Mouse (Mus musculus) cerebellum, adult 2 months (tissue): ENCODE results near the gene Med7. TPM values are rescaled to one million over a fixed set of nuclear protein-coding genes. Genes with fewer than 3 reads are reported as not detected.

Experiments
- DNase-seq, 2 experiments: peaks; one replicate each; pipeline ENCODE4 v3.0.0; 2021
- H3K27ac ChIP-seq: fragments of 200-500 bp; 2 replicates; pipeline ENCODE4 v1.5.1; 2012; ENCODE audit warnings: low read length, control low read depth, inconsistent platforms; ENCODE audit not compliant: insufficient read depth
- H3K27me3 ChIP-seq: fragments of 200-500 bp; 2 replicates; pipeline ENCODE4 v1.6.1; 2012; ENCODE audit warnings: inconsistent platforms, mild to moderate bottlenecking, low read length, moderate library complexity; ENCODE audit not compliant: control insufficient read depth, insufficient read depth
- H3K4me1 ChIP-seq: fragments of 200-500 bp; 2 replicates; pipeline ENCODE4 v1.6.1; 2011; ENCODE audit warnings: low read length; ENCODE audit not compliant: control insufficient read depth, insufficient read depth
- H3K4me3 ChIP-seq: fragments of 200-500 bp; replicated peaks from 2 replicates; pipeline ENCODE3; 2011; ENCODE audit warnings: mild to moderate bottlenecking, low read depth, low read length, control low read depth; ENCODE audit not compliant: insufficient read depth
- CTCF ChIP-seq: fragments of 200-500 bp; IDR thresholded peaks from 2 replicates; pipeline ENCODE4 v1.5.1; 2011; ENCODE audit warnings: low read depth, mild to moderate bottlenecking, control low read depth, low read length, moderate library complexity, borderline replicate concordance; ENCODE audit not compliant: insufficient read depth
- POLR2A ChIP-seq: fragments of 200-500 bp; IDR thresholded peaks from 2 replicates; pipeline ENCODE4 v1.6.1; 2011; ENCODE audit warnings: low read length, control low read depth, borderline replicate concordance; ENCODE audit not compliant: insufficient read depth
- WGBS: fragments of 180-500 bp; shearing (Covaris S2); methylation state at CpG from one replicate; pipeline ENCODE4 v1.1.7; 2018; 5-methylcytosine and 5-hydroxymethylcytosine counted together
- polyA plus RNA-seq: library from polyadenylated mRNA; depleted of rRNA; stranded (reverse); fragments of >200 nt; gene quantifications from 2 replicates; pipeline ENCODE4 v1.2.3, GENCODE M21; 2012

The Med7 gene
- polyA plus RNA-seq, 1 experiment, result 39.4 TPM

DNA sequence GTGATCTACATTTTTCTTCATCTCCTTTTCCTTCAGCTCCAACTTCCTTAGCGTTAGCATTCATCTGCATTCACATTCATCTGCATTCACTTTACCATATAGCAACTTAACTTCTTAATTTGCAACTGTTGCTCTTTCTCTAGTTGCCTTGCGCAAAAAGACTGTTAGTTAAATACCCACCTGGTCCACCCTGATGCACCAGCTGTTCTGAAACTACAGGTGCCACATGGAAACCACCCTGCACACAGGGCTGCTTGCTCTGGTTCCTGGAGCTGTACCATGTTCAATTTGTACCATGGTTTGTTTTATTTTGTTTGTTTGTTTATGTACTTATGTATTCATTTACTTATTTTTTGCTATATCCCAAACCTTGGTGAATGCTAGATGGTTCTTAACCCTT, 41.0 kb upstream of the Med7 start:
- WGBS, result 94% methylated on average over 2 of the region's 2 CpGs

GRCm38 (mm10) chr11:46396167-46396859, 40.4 kb upstream of the Med7 start, which contains the start of gene Fam71b:
Gene Fam71b (plus strand): TSS chr11:46396559.
- DNase-seq, result no peak
- Histone ChIP-seq H3K4me1 (no peaks in the 10 kb centered on the region), H3K27me3 (no peaks in the 10 kb centered on the region), H3K4me3 (no peak within 1 kb of the TSS), H3K27ac (no peak within 1 kb of the TSS)
- no peak for TF ChIP-seq CTCF
- TF ChIP-seq POLR2A, result no peak
- 72% methylated on average over 13 of the region's 13 CpGs for WGBS

More for the DNA sequence above, 41.0 kb upstream of the Med7 start:
- no peak overlapping the region for H3K27ac ChIP-seq
- H3K27me3 ChIP-seq, result no peaks in the 10 kb centered on the region
- TF ChIP-seq POLR2A, result no peak
- no peak for TF ChIP-seq CTCF
- no peak for DNase-seq
- H3K4me3 ChIP-seq, result no peak overlapping the region
- H3K4me1 ChIP-seq, result no peaks in the 10 kb centered on the region

GRCm38 (mm10) chr11:46396860-46397179, 39.9 kb upstream of the Med7 start:
- no peak for DNase-seq
- Histone ChIP-seq H3K4me3 (no peak overlapping the region), H3K27ac (no peak overlapping the region), H3K27me3 (no peaks in the 10 kb centered on the region), H3K4me1 (no peaks in the 10 kb centered on the region)
- TF ChIP-seq POLR2A, result no peak
- TF ChIP-seq CTCF, result no peak
- WGBS, result 89% methylated on average over 4 of the region's 4 CpGs

- no peak overlapping the region for H3K4me3 ChIP-seq
- no peak for DNase-seq
- 65% methylated on average over 2 of the region's 2 CpGs for WGBS
- no peak overlapping the region for H3K27ac ChIP-seq
- TF ChIP-seq CTCF (no peak), POLR2A (no peak)
- no peaks in the 10 kb centered on the region for H3K27me3 ChIP-seq
- no peaks in the 10 kb centered on the region for H3K4me1 ChIP-seq
These were observed 38.8 kb upstream of the Med7 start for GRCm38 (mm10) chr11:46397900-46398299.

- DNase-seq, result no peak
- TF ChIP-seq POLR2A (no peak), CTCF (no peak)
- Histone ChIP-seq H3K27me3 (no peaks in the 10 kb centered on the region), H3K4me3 (no peak overlapping the region), H3K27ac (no peak overlapping the region), H3K4me1 (no peaks in the 10 kb centered on the region)
- WGBS, result 91% methylated on average over 4 of the region's 4 CpGs
These were observed 38.3 kb upstream of the Med7 start for GRCm38 (mm10) chr11:46398473-46398872.

GRCm38 (mm10) chr11:46398933-46399383, 37.8 kb upstream of the Med7 start:
- no peak for DNase-seq
- WGBS, result 65% methylated on average over 5 of the region's 5 CpGs
- no peaks in the 10 kb centered on the region for H3K4me1 ChIP-seq

GRCm38 (mm10) chr11:46401555-46401954, 35.2 kb upstream of the Med7 start:
- DNase-seq, result no peak
- Histone ChIP-seq H3K4me1 (no peaks in the 10 kb centered on the region), H3K27ac (no peak overlapping the region), H3K4me3 (no peak overlapping the region), H3K27me3 (no peaks in the 10 kb centered on the region)
- WGBS, result 80% methylated on average over 12 of the region's 12 CpGs
- TF ChIP-seq POLR2A (no peak), CTCF (no peak)

More at GRCm38 (mm10) chr11:46398933-46399383, 37.8 kb upstream of the Med7 start:
- Histone ChIP-seq H3K27ac (no peak overlapping the region), H3K4me3 (no peak overlapping the region), H3K27me3 (no peaks in the 10 kb centered on the region)
- TF ChIP-seq CTCF (no peak), POLR2A (no peak)

DNA sequence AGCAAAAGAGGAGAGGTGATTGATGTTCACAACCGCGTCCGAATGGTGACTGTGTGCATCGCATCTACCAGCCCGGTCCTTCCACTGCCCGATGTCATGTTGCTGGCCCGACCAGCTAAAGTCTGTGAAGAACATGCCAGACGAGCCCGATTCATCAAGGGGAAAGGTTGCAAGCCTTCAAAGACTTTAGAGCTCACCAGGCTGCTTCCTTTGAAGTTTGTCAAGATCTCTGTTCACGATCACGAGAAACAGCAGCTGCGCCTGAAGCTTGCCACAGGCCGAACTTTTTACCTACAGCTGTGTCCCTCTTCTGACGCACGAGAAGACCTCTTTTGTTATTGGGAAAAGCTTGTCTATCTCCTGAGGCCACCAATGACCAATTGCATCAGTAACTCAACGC, 31.7 kb upstream of the Med7 start:
- TF ChIP-seq CTCF, result no peak
- no peak for TF ChIP-seq POLR2A

More for the DNA sequence above, 31.7 kb upstream of the Med7 start:
- DNase-seq, result no peak
- no peak overlapping the region for H3K4me3 ChIP-seq
- 94% methylated on average over 16 of the region's 16 CpGs for WGBS
- no peak overlapping the region for H3K27ac ChIP-seq
- no peaks in the 10 kb centered on the region for H3K27me3 ChIP-seq
- H3K4me1 ChIP-seq, result no peaks in the 10 kb centered on the region
